Mouse (Mus musculus): ENCODE data around the gene Chchd2.

DNA sequence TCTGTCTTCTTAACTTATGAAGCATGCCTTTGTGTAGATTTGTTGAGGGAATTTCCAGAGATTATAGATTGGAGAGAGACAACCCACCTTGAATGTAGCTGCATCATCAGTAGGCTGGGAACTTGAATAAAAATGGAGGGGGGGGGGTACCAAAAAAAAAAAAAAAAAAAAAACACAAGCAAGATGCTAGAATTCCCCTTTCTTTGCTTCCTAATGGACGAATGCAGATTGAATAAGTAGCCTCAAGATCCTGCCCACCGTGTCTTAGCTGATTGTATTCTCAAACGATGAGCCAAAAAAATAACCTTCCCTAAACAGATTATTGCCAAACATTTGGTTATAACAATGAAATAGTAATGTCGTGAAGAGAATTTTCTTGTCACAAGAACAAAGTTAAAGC is 20.5 kb upstream of the Chchd2 start:
- no peak for TF ChIP-seq POLR2A (IDR thresholded peaks at IDR 0.05; ENCODE audit: low read depth, low read length)
- no peak for TF ChIP-seq CTCF (IDR thresholded peaks at IDR 0.05; ENCODE audit: borderline replicate concordance, insufficient read depth, low read length)

All from embryonic fibroblast, embryonic 13.5 days (primary cell).